Mouse (Mus musculus): Measurements from ENCODE around the gene Rapgef4. TPM values are rescaled to one million over a fixed set of nuclear protein-coding genes. Genes with fewer than 3 reads are reported as not detected.

The Rapgef4 gene
- total RNA-seq, 1 experiment = 3.4 TPM

DNA sequence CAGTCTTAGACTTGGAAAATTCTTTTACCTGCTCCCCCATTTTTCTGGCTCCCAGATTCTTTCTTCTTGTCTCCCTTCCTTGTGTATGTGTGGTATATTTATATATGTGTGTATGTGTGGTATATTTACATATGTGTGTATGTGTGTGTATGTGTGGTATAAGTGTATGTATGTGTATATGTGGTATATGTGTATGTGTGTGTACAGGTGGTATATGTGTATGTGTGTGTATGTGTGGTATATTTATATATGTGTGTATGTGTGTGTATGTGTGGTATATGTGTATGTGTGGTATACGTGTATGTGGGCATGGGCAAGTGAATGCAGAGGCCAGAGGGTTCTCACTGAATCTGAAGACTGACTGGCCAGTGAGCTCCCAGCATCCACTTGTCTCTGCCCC is 310.1 kb downstream of the Rapgef4 start:
- Histone ChIP-seq H3K4me1 (ENCODE audit: control insufficient read depth in 2 of 2, insufficient read depth in 2 of 2, low read length in 2 of 2, poor library complexity in 1 of 2) (0 out of 4 replicates have a peak, but pooled peaks cover 0 to 3% of the 10 kb centered on the region in 2 experiments), H3K27ac (ENCODE audit: insufficient read depth, low read depth, low read length, poor library complexity, severe bottlenecking) (no peak overlapping the region), H3K4me3 (ENCODE audit: insufficient read depth in 1 of 2, low read depth in 1 of 2, low read length in 2 of 2, poor library complexity in 1 of 2, severe bottlenecking in 1 of 2) (no peak overlapping the region), H3K36me3 (ENCODE audit: control insufficient read depth, insufficient read depth, low read length, poor library complexity, severe bottlenecking) (no peaks in the 10 kb centered on the region), H3K9ac (ENCODE audit: insufficient read depth, low read depth, low read length, poor library complexity, severe bottlenecking) (no peak overlapping the region), H3K9me3 (ENCODE audit: control insufficient read depth, insufficient read depth, low read depth, low read length) (no peaks in the 10 kb centered on the region)
- in situ Hi-C loops (cut with MboI; ENCODE audit: low sequenced_read_pairs in 2 of 2, unreplicated experiment in 2 of 2) = no loop called here
- no peak for DNase-seq (ENCODE audit: low read depth, low spot score)
- TF ChIP-seq ZC3H11A (IDR thresholded peaks at IDR 0.05; ENCODE audit: borderline replicate concordance, low read depth, low read length) = no peak
- TF ChIP-seq MAFK (IDR thresholded peaks at IDR 0.05; ENCODE audit: insufficient read depth, low read depth, low read length) = no peak
- no peak for TF ChIP-seq CHD2 (IDR thresholded peaks at IDR 0.05; ENCODE audit: low read depth, low read length)
- no peak for TF ChIP-seq HCFC1 (IDR thresholded peaks at IDR 0.05; ENCODE audit: borderline replicate concordance, insufficient read depth, low read length)

DNA sequence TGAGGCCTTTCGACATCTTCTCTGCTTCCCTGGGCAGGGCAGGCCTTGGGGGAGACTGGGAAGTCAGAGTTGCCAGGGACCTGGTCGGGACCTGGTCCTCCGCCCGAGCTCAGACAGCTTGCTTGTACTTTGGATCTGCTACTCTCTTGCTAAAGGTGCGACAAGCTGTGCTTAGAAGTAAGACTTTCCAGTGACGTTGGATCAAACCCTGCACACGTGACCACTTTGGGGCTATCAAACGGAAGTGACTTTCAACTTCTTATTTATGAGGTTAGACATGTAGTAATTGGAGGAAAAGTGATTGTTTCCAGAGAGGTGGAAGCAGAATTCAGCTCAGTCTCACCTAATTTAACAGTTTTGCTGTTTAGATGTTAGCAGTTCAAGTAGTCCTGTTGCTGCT is 311.5 kb downstream of the Rapgef4 start:
- no peak for DNase-seq (ENCODE audit: low read depth, low spot score)
- no peak overlapping the region for H3K9ac ChIP-seq (ENCODE audit: insufficient read depth, low read depth, low read length, poor library complexity, severe bottlenecking)
- TF ChIP-seq CHD2 (IDR thresholded peaks at IDR 0.05; ENCODE audit: low read depth, low read length) (no peak), MAFK (IDR thresholded peaks at IDR 0.05; ENCODE audit: insufficient read depth, low read depth, low read length) (no peak), ZC3H11A (IDR thresholded peaks at IDR 0.05; ENCODE audit: borderline replicate concordance, low read depth, low read length) (no peak), ZNF384 (IDR thresholded peaks at IDR 0.05; ENCODE audit: low read depth, low read length) (no peak), HCFC1 (IDR thresholded peaks at IDR 0.05; ENCODE audit: borderline replicate concordance, insufficient read depth, low read length) (no peak)
- no peaks in the 10 kb centered on the region for H3K36me3 ChIP-seq (ENCODE audit: control insufficient read depth, insufficient read depth, low read length, poor library complexity, severe bottlenecking)
- in situ Hi-C loops (cut with MboI; ENCODE audit: low sequenced_read_pairs in 2 of 2, unreplicated experiment in 2 of 2) = no loop called here
- H3K27ac ChIP-seq (ENCODE audit: insufficient read depth, low read depth, low read length, poor library complexity, severe bottlenecking) = no peak overlapping the region
- H3K4me3 ChIP-seq (ENCODE audit: insufficient read depth in 1 of 2, low read depth in 1 of 2, low read length in 2 of 2, poor library complexity in 1 of 2, severe bottlenecking in 1 of 2) = no peak overlapping the region
- H3K4me1 ChIP-seq (ENCODE audit: control insufficient read depth in 2 of 2, insufficient read depth in 2 of 2, low read length in 2 of 2, poor library complexity in 1 of 2) = 0 out of 4 replicates have a peak, but pooled peaks cover 0 to 3% of the 10 kb centered on the region in 2 experiments
- H3K9me3 ChIP-seq (ENCODE audit: control insufficient read depth, insufficient read depth, low read depth, low read length) = no peaks in the 10 kb centered on the region

DNA sequence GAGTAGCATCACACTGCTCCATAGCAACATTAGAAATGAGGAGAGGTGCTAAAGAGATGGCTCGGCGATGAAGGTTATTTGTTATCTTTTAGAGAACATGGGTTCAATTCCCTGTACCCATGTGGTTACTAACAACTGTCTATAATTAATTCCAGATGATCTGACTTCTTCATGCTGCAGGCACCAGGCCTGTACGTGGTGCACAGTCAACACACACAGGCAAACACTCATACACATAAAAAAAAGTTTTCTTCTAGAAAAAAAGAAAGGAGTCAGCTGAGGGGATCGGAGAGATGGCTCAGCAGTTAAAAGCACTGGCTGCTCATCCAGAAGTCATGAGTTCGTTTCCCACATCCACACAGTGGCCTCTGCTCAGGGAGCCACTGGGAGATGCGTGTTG is 314.0 kb downstream of the Rapgef4 start:
- Histone ChIP-seq H3K4me1 (ENCODE audit: control insufficient read depth in 2 of 2, insufficient read depth in 2 of 2, low read length in 2 of 2, poor library complexity in 1 of 2) (0 out of 4 replicates have a peak, but pooled peaks cover 0 to 2% of the 10 kb centered on the region in 2 experiments), H3K9me3 (ENCODE audit: control insufficient read depth, insufficient read depth, low read depth, low read length) (no peaks in the 10 kb centered on the region), H3K36me3 (ENCODE audit: control insufficient read depth, insufficient read depth, low read length, poor library complexity, severe bottlenecking) (peaks cover 2% of the 10 kb centered on the region; the same call in 1 of the 2 replicates), H3K4me3 (ENCODE audit: insufficient read depth in 1 of 2, low read depth in 1 of 2, low read length in 2 of 2, poor library complexity in 1 of 2, severe bottlenecking in 1 of 2) (no peak overlapping the region), H3K9ac (ENCODE audit: insufficient read depth, low read depth, low read length, poor library complexity, severe bottlenecking) (no peak overlapping the region), H3K27ac (ENCODE audit: insufficient read depth, low read depth, low read length, poor library complexity, severe bottlenecking) (no peak overlapping the region)
- TF ChIP-seq MAFK (IDR thresholded peaks at IDR 0.05; ENCODE audit: insufficient read depth, low read depth, low read length) (no peak), CHD2 (IDR thresholded peaks at IDR 0.05; ENCODE audit: low read depth, low read length) (no peak), HCFC1 (IDR thresholded peaks at IDR 0.05; ENCODE audit: borderline replicate concordance, insufficient read depth, low read length) (no peak), ZC3H11A (IDR thresholded peaks at IDR 0.05; ENCODE audit: borderline replicate concordance, low read depth, low read length) (no peak), ZNF384 (IDR thresholded peaks at IDR 0.05; ENCODE audit: low read depth, low read length) (no peak)
- in situ Hi-C loops (cut with MboI; ENCODE audit: low sequenced_read_pairs in 2 of 2, unreplicated experiment in 2 of 2) = no loop called here
- DNase-seq (ENCODE audit: low read depth, low spot score) = no peak

GRCm38 (mm10) chr2:72296984-72297715 is 316.1 kb downstream of the Rapgef4 start:
- in situ Hi-C loops (cut with MboI; ENCODE audit: low sequenced_read_pairs in 2 of 2, unreplicated experiment in 2 of 2) = no loop called here
- Histone ChIP-seq H3K36me3 (ENCODE audit: control insufficient read depth, insufficient read depth, low read length, poor library complexity, severe bottlenecking) (peaks cover 2% of the 10 kb centered on the region; the same call in 1 of the 2 replicates), H3K4me1 (ENCODE audit: control insufficient read depth in 2 of 2, insufficient read depth in 2 of 2, low read length in 2 of 2, poor library complexity in 1 of 2) (no peaks in the 10 kb centered on the region), H3K27ac (ENCODE audit: insufficient read depth, low read depth, low read length, poor library complexity, severe bottlenecking) (no peak overlapping the region), H3K4me3 (ENCODE audit: insufficient read depth in 1 of 2, low read depth in 1 of 2, low read length in 2 of 2, poor library complexity in 1 of 2, severe bottlenecking in 1 of 2) (no peak overlapping the region), H3K9ac (ENCODE audit: insufficient read depth, low read depth, low read length, poor library complexity, severe bottlenecking) (no peak overlapping the region), H3K9me3 (ENCODE audit: control insufficient read depth, insufficient read depth, low read depth, low read length) (no peaks in the 10 kb centered on the region)
- DNase-seq (ENCODE audit: low read depth, low spot score) = no peak
- TF ChIP-seq HCFC1 (IDR thresholded peaks at IDR 0.05; ENCODE audit: borderline replicate concordance, insufficient read depth, low read length) = no peak
- no peak for TF ChIP-seq MAFK (IDR thresholded peaks at IDR 0.05; ENCODE audit: insufficient read depth, low read depth, low read length)
- TF ChIP-seq ZC3H11A (IDR thresholded peaks at IDR 0.05; ENCODE audit: borderline replicate concordance, low read depth, low read length) = no peak
- no peak for TF ChIP-seq ZNF384 (IDR thresholded peaks at IDR 0.05; ENCODE audit: low read depth, low read length)
- TF ChIP-seq CHD2 (IDR thresholded peaks at IDR 0.05; ENCODE audit: low read depth, low read length) = no peak

Measured in ES-E14 (cell line).